Mouse (Mus musculus) left cerebral cortex, adult 11 months (tissue): ENCODE results near the gene Zfpl1.

Source experiments
- DNase-seq: peaks from one replicate; pipeline ENCODE4 v3.0.0; 2022; ENCODE audit warnings: low spot score

The Zfpl1 gene

GRCm38 (mm10) chr19:6097847-6098246, 13.1 kb upstream of the Zfpl1 start:
- no peak for DNase-seq

GRCm38 (mm10) chr19:6094119-6094518, 9.4 kb upstream of the Zfpl1 start, which contains the start of gene AC131692.1:
Gene AC131692.1, plus strand, starts transcription at chr19:6094419.
- DNase-seq: no peak

- no peak for DNase-seq
Measured at GRCm38 (mm10) chr19:6088841-6089240, 4.1 kb upstream of the Zfpl1 start.

- no peak for DNase-seq
Measured at GRCm38 (mm10) chr19:6085417-6085879, 692 bp upstream of the Zfpl1 start.

GRCm38 (mm10) chr19:6082156-6082555, 2.6 kb downstream of the Zfpl1 start, which contains the start of gene Gm28374:
Gene Gm28374, minus strand, starts transcription at chr19:6082256.
- DNase-seq: no peak

GRCm38 (mm10) chr19:6079983-6080480, 4.7 kb downstream of the Zfpl1 start, which contains the start of gene Tmem262:
Gene Tmem262, plus strand, starts transcription at chr19:6080033.
- no peak for DNase-seq

GRCm38 (mm10) chr19:6076564-6077393, 8.0 kb downstream of the Zfpl1 start, which contains the start of gene Vps51:
Gene Vps51, minus strand, starts transcription at chr19:6077231.
- DNase-seq: peak; percentile 76

- DNase-seq: no peak
Measured at GRCm38 (mm10) chr19:6073889-6074288, 10.9 kb downstream of the Zfpl1 start.

GRCm38 (mm10) chr19:6071261-6071660, 13.5 kb downstream of the Zfpl1 start:
- DNase-seq: no peak

- no peak for DNase-seq
Measured at GRCm38 (mm10) chr19:6070571-6071250, 14.0 kb downstream of the Zfpl1 start.

GRCm38 (mm10) chr19:6069851-6070250, 14.9 kb downstream of the Zfpl1 start:
- DNase-seq: no peak

- DNase-seq: no peak
Measured at GRCm38 (mm10) chr19:6068951-6069350, 15.8 kb downstream of the Zfpl1 start.

GRCm38 (mm10) chr19:6067724-6068415, 16.9 kb downstream of the Zfpl1 start, which contains the start of gene Tm7sf2:
Gene Tm7sf2, minus strand, starts transcription at chr19:6068373.
- DNase-seq: peak; percentile 77

- DNase-seq: peak; percentile 79
Measured at GRCm38 (mm10) chr19:6067011-6067723, 17.6 kb downstream of the Zfpl1 start.

- DNase-seq: no peak
Measured at GRCm38 (mm10) chr19:6066571-6066970, 18.2 kb downstream of the Zfpl1 start.

- DNase-seq: no peak
Measured at GRCm38 (mm10) chr19:6063081-6063480, 21.7 kb downstream of the Zfpl1 start.

- DNase-seq: no peak
Measured at GRCm38 (mm10) chr19:6062418-6062817, 22.3 kb downstream of the Zfpl1 start.

GRCm38 (mm10) chr19:6061641-6062302, 23.0 kb downstream of the Zfpl1 start:
- no peak for DNase-seq

- DNase-seq: peak; percentile 90
Measured at GRCm38 (mm10) chr19:6061021-6061533, 23.7 kb downstream of the Zfpl1 start, which contains the start of gene Znhit2. Gene Znhit2, plus strand, starts transcription at chr19:6061192.

GRCm38 (mm10) chr19:6058966-6059365, 25.8 kb downstream of the Zfpl1 start:
- DNase-seq: no peak
